In the genomic region with DNA sequence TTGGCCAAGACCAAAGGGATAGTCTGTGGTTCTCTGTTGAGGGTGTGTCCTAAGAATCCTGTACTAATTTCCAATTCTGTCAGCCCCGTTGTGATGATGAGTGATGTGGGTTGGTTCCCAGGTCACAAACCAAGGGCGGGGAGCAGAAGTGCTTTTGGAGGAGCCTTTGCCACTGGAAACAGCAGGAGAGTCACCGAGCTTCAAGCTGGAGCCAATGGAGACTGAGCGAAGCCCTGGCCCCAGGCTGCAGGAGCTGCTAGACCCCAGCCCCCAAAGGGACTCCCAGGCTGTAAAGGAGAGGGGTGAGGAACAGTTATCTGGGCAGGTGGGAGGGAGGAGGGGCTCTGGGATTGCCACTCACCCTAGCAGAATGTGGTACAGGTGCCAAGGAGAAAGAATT, we compare ENCODE assay signal across 8 mouse cellular contexts. TPM values are rescaled to one million over a fixed set of nuclear protein-coding genes. Genes with fewer than 3 reads are reported as not detected.
A peak's percentile ranks its signal among the peaks of the same experiment; 100 is the strongest.
DNase-seq lines count a peak whose midpoint lies in the region; ATAC-seq and TF ChIP-seq lines count a peak whose summit lies in the region.

No protein-coding gene starts in this region.

- no peak for DNase-seq in kidney, postnatal 14 days
- DNase-seq in hindbrain, postnatal 0 days (ENCODE audit: low spot score), result no peak
- no peak for DNase-seq in right cerebral cortex, postnatal 4 days
- DNase-seq in embryo, embryonic 10.5 days (ENCODE audit: low spot score), result no peak
- DNase-seq in adipocyte (ENCODE audit: low spot score), result no peak

- no peak overlapping the region for H3K27ac ChIP-seq in kidney, embryonic 14.5 days (ENCODE audit: low read depth, low read length)
- no peak overlapping the region for H3K27ac ChIP-seq in embryonic facial prominence, embryonic 12.5 days
- H3K27ac ChIP-seq in hindbrain, postnatal 0 days, result no peak overlapping the region
- no peak overlapping the region for H3K27ac ChIP-seq in midbrain, embryonic 16.5 days (ENCODE audit: low read length)

- H3K9ac ChIP-seq in kidney, embryonic 14.5 days (ENCODE audit: low read depth, low read length), result no peak overlapping the region
- no peak overlapping the region; the same call in 1 of the 2 replicates for H3K9ac ChIP-seq in embryonic facial prominence, embryonic 12.5 days
- no peak overlapping the region for H3K9ac ChIP-seq in hindbrain, postnatal 0 days (replicated peaks; ENCODE audit: low read length)
- no peak overlapping the region for H3K9ac ChIP-seq in midbrain, embryonic 16.5 days (ENCODE audit: low read depth, low read length)

- H3K27me3 ChIP-seq in kidney, embryonic 14.5 days (ENCODE audit: control insufficient read depth, insufficient read depth, low read length), result no peaks in the 10 kb centered on the region
- H3K27me3 ChIP-seq in embryonic facial prominence, embryonic 12.5 days, result no peaks in the 10 kb centered on the region
- no peaks in the 10 kb centered on the region for H3K27me3 ChIP-seq in hindbrain, postnatal 0 days (ENCODE audit: insufficient read depth, low read length)
- H3K27me3 ChIP-seq in midbrain, embryonic 16.5 days (ENCODE audit: control insufficient read depth, insufficient read depth, low read depth, low read length), result no peaks in the 10 kb centered on the region

- H3K4me3 ChIP-seq in kidney, embryonic 14.5 days (ENCODE audit: low read length), result peak overlapping the region; percentile 83; the same call in 1 of the 2 replicates
- peak overlapping the region; percentile 93 for H3K4me3 ChIP-seq in embryonic facial prominence, embryonic 12.5 days
- H3K4me3 ChIP-seq in hindbrain, postnatal 0 days (ENCODE audit: low read length), result 0 out of 2 replicates have a peak overlapping the region, but pooled peaks have one; percentile 68
- H3K4me3 ChIP-seq in midbrain, embryonic 16.5 days (ENCODE audit: low read depth, low read length), result peak overlapping the region; percentile 0; the same call in 1 of the 2 replicates

- ATAC-seq in kidney, embryonic 14.5 days (ENCODE audit: low FRiP score, low TSS enrichment), result no peak
- no peak for ATAC-seq in embryonic facial prominence, embryonic 12.5 days (ENCODE audit: insufficient number of reproducible peaks, insufficient read depth, low FRiP score, low TSS enrichment)
- ATAC-seq in hindbrain, postnatal 0 days, result no peak
- no peak for ATAC-seq in midbrain, embryonic 16.5 days

- TF ChIP-seq CTCF in hindbrain, postnatal 0 days (IDR thresholded peaks at IDR 0.05; ENCODE audit: low read depth), result no peak

- H3K36me3 ChIP-seq in kidney, embryonic 14.5 days (ENCODE audit: control insufficient read depth, insufficient read depth, low read length), result peaks cover 40% of the 10 kb centered on the region
- peaks cover 47% of the 10 kb centered on the region for H3K36me3 ChIP-seq in embryonic facial prominence, embryonic 12.5 days
- peaks cover 35% of the 10 kb centered on the region for H3K36me3 ChIP-seq in hindbrain, postnatal 0 days (ENCODE audit: insufficient read depth, low read length)
- H3K36me3 ChIP-seq in midbrain, embryonic 16.5 days (ENCODE audit: control insufficient read depth, insufficient read depth, low read length), result peaks cover 41% of the 10 kb centered on the region

- H3K4me2 ChIP-seq in kidney, embryonic 14.5 days (replicated peaks; ENCODE audit: low read depth, low read length), result peak overlapping the region; percentile 84
- peak overlapping the region; percentile 93 for H3K4me2 ChIP-seq in embryonic facial prominence, embryonic 12.5 days (replicated peaks)
- peak overlapping the region; percentile 96; the same call in 1 of the 2 replicates for H3K4me2 ChIP-seq in hindbrain, postnatal 0 days (ENCODE audit: low read depth, low read length)
- H3K4me2 ChIP-seq in midbrain, embryonic 16.5 days (ENCODE audit: low read length), result peak overlapping the region; percentile 94

- 85% methylated on average over 4 of the region's 4 CpGs for WGBS in kidney, embryonic 14.5 days
- WGBS in embryonic facial prominence, embryonic 12.5 days, result 92% methylated on average over 4 of the region's 4 CpGs
- 92% methylated on average over 4 of the region's 4 CpGs for WGBS in hindbrain, postnatal 0 days
- 87% methylated on average over 4 of the region's 4 CpGs for WGBS in midbrain, embryonic 16.5 days

- peaks cover 20% of the 10 kb centered on the region; the same call in 1 of the 2 replicates for H3K9me3 ChIP-seq in kidney, embryonic 14.5 days (ENCODE audit: control insufficient read depth, low read length)
- peaks cover 24% of the 10 kb centered on the region for H3K9me3 ChIP-seq in embryonic facial prominence, embryonic 12.5 days
- peaks cover 22% of the 10 kb centered on the region; the same call in 1 of the 2 replicates for H3K9me3 ChIP-seq in hindbrain, postnatal 0 days (ENCODE audit: low read length)
- H3K9me3 ChIP-seq in midbrain, embryonic 16.5 days (replicated peaks; ENCODE audit: control insufficient read depth, low read length, poor library complexity, severe bottlenecking), result peaks cover 14% of the 10 kb centered on the region; the same call in 1 of the 2 replicates

- peaks cover 9% of the 10 kb centered on the region for H3K4me1 ChIP-seq in kidney, embryonic 14.5 days (ENCODE audit: control insufficient read depth, insufficient read depth, low read length)
- H3K4me1 ChIP-seq in embryonic facial prominence, embryonic 12.5 days, result peaks cover 15% of the 10 kb centered on the region
- H3K4me1 ChIP-seq in hindbrain, postnatal 0 days (ENCODE audit: insufficient read depth, low read length), result peaks cover 11% of the 10 kb centered on the region
- peaks cover 26% of the 10 kb centered on the region for H3K4me1 ChIP-seq in midbrain, embryonic 16.5 days (ENCODE audit: control insufficient read depth, insufficient read depth, low read length)

RNA-seq across cellular contexts. Expression of gene Zfp263, which starts 1.8 kb away (rescaled TPM):
- polyA plus RNA-seq in kidney, embryonic 14.5 days (2014; fragmentation: Nextera tagmentation; extraction: Ambion mirVana), result 26.9 and 29.4 TPM in 2 replicates
- polyA plus RNA-seq in embryonic facial prominence, embryonic 12.5 days (2016; fragmentation: Nextera tagmentation; extraction: Ambion mirVana), result 57.6 and 62.8 TPM in 2 replicates
- total RNA-seq in hindbrain, postnatal 0 days (2014; rRNA removed), result 22.7 and 22.9 TPM in 2 replicates
- 33.1 and 33.5 TPM in 2 replicates for polyA plus RNA-seq in hindbrain, postnatal 0 days (2015; fragmentation: Nextera tagmentation; extraction: Ambion mirVana)
- polyA plus RNA-seq in midbrain, embryonic 16.5 days (2015; fragmentation: Nextera tagmentation; extraction: Ambion mirVana), result 52.3 and 56.5 TPM in 2 replicates

RNA-seq across cellular contexts. Expression of gene Mefv, which starts 27.8 kb away (rescaled TPM):
- polyA plus RNA-seq in kidney, embryonic 14.5 days (2014; fragmentation: Nextera tagmentation; extraction: Ambion mirVana), result not detected in 2 replicates
- polyA plus RNA-seq in embryonic facial prominence, embryonic 12.5 days (2016; fragmentation: Nextera tagmentation; extraction: Ambion mirVana), result not detected in 2 replicates
- not detected in 2 replicates for total RNA-seq in hindbrain, postnatal 0 days (2014; rRNA removed)
- polyA plus RNA-seq in hindbrain, postnatal 0 days (2015; fragmentation: Nextera tagmentation; extraction: Ambion mirVana), result not detected in 2 replicates
- not detected in 2 replicates for polyA plus RNA-seq in midbrain, embryonic 16.5 days (2015; fragmentation: Nextera tagmentation; extraction: Ambion mirVana)

Comparison
In these comparisons a context has a peak if more than half of its experiments do, and no peak if none do; other contexts are left out.
1. H3K4me3 ChIP-seq: peak in every context shown above with its lines; median percentile 93 in embryonic facial prominence, embryonic 12.5 days; 83 in kidney, embryonic 14.5 days; 68 in hindbrain, postnatal 0 days; 0 in midbrain, embryonic 16.5 days.